Mouse (Mus musculus): ENCODE data around the gene Clec3a. TPM values are rescaled to one million over a fixed set of nuclear protein-coding genes. Genes with fewer than 3 reads are reported as not detected.

The Clec3a gene
- polyA plus RNA-seq (2021), result not detected

DNA sequence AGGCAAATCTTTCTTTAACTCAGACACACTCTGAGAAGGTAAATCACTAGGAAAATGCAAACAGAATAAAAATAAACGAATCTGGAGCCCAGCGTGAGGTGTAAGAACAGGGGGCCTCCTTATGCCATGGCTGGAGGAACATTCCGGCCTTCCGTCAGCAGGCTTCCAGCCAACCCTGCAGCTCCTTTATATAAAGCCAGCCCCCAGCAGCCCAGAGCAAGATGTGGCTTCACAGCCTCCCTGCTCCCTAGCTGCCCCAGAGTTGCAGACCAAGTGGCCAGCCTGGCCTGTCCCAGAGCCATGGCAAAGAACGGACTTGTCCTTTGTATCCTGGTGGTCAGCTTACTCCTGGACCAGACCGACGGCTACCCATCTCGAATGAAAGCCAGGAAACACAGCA is at the start of gene Clec3a:
Gene Clec3a, plus strand, starts transcription at position 301 of the 400 bp plus-strand sequence.
- DNase-seq (ENCODE audit: low read depth, low spot score) (no peak), ATAC-seq (no peak)
- ChIA-PET POLR2A (no interaction called here), CTCF (no interaction called here)
- no peak for TF ChIP-seq CTCF (IDR thresholded peaks at IDR 0.05)
- H3K27me3 ChIP-seq, result peaks cover 54% of the 10 kb centered on the region
- in situ Hi-C loops (cut with MboI; ENCODE audit: low pct_unique_long_range_greater_than_20kb), result no loop called here

DNA sequence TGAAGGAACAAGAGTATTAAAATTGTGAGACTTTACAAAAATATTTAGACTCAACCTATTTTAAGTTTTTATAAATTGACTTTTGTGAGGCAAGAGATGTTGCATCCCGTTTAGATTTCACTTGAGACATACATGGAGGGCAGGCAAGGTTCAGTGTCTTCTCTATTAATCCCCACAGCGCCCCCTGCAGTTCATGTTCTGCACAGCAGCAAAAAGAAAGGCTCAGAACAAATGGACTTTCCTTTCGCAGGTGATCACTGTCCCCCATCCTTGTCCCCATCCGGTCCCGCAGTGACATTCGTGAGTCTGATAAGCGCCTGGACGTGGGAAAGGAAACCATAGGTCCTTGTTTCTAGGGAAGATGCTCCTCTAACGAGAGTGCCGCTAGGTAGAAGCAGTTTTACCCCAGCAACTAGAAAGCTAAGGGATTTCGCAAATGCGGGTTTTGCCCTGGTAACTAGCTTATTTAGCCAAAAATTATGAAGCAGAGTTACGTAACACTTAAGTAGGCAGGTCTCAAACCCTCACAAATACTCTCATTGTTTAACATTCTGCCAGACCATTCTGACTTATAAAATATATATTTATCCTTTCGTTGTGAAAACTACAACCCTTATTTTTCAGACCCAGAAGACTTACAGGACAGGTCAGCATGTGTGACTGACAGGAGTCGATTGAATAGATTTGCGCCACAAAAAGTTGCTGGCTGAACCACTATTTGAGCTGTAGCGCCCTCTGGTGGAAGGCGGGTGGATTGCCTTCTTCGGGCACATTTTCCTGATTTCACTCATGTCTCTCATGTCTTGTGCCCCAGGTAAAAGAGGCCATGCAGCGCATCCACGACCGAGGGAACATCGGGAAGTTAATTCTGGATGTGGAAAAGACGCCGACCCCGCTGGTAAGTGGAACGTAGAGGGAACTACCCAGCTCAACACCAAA is 48.6 kb upstream of the Clec3a start:
- no peak for DNase-seq (ENCODE audit: low read depth, low spot score)
- in situ Hi-C loops (cut with MboI; ENCODE audit: low pct_unique_long_range_greater_than_20kb), result loop anchor here (5.0 kb wide), 1 partner anchor 287 kb away; no protein-coding TSS in a partner anchor
- peak; percentile 90 for TF ChIP-seq CTCF (IDR thresholded peaks at IDR 0.05)
- POLR2A ChIA-PET, result no interaction called here
- ATAC-seq, result peak; percentile 52
- peaks cover 43% of the 10 kb centered on the region for H3K27me3 ChIP-seq
- CTCF ChIA-PET, result interaction anchor here (0.7 to 3.1 kb wide), 14 partner anchors 10 to 549 kb away, joined by 3 to 24 read pairs (median 4); no protein-coding TSS in a partner anchor

DNA sequence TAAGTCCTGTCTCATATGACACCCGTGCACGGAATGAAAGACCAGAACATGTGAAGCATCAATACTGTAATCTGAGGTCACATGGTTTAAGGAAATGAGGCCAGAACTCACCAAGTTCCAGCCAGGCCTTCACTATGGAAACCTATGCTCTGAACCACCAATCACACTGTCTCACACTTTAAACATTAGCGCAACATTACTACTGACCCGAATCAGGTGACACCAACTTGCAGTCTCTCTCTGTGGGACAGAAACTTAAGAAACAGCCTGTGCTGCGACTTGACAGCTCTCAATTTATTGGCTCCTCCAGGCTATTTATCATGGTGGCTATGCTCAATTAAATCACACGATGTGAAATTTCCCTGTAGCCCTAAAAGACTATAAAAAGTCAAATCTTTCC is 43.5 kb upstream of the Clec3a start:
- ChIA-PET POLR2A (no interaction called here), CTCF (interaction anchor here (1.1 kb wide), 1 partner anchor 11 kb away, joined by 4 read pairs; no protein-coding TSS in a partner anchor)
- no peak for ATAC-seq
- in situ Hi-C loops (cut with MboI; ENCODE audit: low pct_unique_long_range_greater_than_20kb), result loop anchor here (10.0 kb wide), 1 partner anchor 720 kb away; no protein-coding TSS in a partner anchor
- peaks cover 35% of the 10 kb centered on the region for H3K27me3 ChIP-seq
- no peak for TF ChIP-seq CTCF (IDR thresholded peaks at IDR 0.05)
- no peak for DNase-seq (ENCODE audit: low read depth, low spot score)

DNA sequence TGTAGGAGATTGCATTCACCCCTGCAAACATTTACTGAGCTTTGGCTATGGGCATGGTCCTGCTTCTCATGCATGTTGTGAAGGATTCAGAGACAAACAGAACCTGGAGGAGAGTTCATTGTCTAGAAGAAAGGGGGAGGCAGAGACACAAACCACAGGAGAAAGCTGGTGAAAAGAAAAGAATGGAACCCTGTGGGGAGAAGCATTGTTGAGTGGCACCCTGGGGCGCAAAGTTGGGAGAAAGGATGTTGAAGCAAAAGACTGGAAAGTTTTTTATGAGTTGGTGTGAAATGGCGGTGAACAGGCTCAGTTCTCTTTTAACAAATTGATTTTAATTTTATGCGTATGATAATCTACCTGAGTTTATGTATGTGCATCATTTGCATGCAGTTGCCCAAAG is 33.7 kb upstream of the Clec3a start:
- POLR2A ChIA-PET, result interaction anchor here (0.5 kb wide), 1 partner anchor 283 kb away, joined by 3 read pairs; no protein-coding TSS in a partner anchor
- in situ Hi-C loops (cut with MboI; ENCODE audit: low pct_unique_long_range_greater_than_20kb), result no loop called here
- CTCF ChIA-PET, result interaction anchor here (1.5 kb wide), 1 partner anchor 9 kb away, joined by 4 read pairs; no protein-coding TSS in a partner anchor
- ATAC-seq, result no peak
- H3K27me3 ChIP-seq, result peaks cover 9% of the 10 kb centered on the region
- no peak for DNase-seq (ENCODE audit: low read depth, low spot score)
- TF ChIP-seq CTCF (IDR thresholded peaks at IDR 0.05), result no peak

DNA sequence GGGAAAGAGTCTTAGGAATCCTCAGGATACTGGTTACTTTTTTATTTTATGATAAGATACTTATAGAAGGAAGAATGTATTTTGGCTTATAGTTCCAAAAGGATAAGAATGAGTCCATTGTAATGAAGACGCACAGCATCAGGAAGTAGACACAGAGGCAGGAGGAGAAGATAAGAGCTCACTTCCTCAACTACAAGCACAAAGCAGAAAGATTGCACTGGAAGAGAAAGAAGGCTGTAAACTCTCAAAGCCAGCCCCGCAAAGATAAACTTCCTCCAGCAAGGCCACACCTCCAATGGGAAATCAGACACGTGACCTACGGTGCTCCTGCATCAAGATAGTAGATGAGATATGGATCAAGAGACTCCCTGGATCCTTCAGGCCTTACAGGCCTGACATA is 30.4 kb upstream of the Clec3a start:
- POLR2A ChIA-PET, result no interaction called here
- ATAC-seq (no peak), DNase-seq (ENCODE audit: low read depth, low spot score) (no peak)
- CTCF ChIA-PET, result no interaction called here
- no peak for TF ChIP-seq CTCF (IDR thresholded peaks at IDR 0.05)
- in situ Hi-C loops (cut with MboI; ENCODE audit: low pct_unique_long_range_greater_than_20kb), result no loop called here
- peaks cover 5% of the 10 kb centered on the region for H3K27me3 ChIP-seq

DNA sequence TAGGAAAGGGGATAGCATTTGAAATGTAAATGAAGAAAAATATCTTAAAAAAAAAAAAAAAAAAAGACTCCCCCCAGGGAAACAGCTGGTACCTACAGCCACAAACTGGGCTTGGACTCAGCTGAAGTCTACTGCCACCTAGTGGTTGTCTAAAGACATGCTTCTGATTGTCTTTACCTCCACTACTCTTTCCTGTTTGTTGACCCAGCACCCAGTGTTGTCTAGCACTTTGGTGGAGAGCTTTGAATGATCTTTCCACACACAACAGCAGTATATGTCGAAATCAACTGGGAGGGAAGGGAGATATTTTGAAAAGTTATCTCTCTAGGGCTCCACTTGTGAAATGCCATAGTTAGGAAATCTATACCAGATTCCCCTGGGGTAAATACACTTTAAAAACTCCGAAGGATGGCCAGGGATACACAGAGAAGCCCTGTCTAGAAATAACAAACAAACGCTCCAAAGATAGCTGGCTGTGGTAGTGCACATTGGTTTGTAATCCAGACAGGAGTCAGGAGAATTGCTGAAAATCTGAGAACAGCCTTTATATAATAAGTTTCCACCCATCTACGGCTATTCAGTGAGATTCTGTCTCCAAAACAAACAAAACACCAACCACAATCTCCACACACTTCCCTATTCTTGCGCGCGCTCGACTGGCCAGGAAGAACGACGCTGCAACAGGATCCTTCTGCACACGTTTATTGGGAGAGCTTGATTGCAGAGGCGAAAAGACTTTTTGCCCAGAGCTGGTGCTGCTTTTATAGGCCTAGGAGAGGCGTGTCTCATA is 27.2 kb upstream of the Clec3a start:
- peak; percentile 59 for TF ChIP-seq CTCF (IDR thresholded peaks at IDR 0.05)
- H3K27me3 ChIP-seq, result no peaks in the 10 kb centered on the region
- in situ Hi-C loops (cut with MboI; ENCODE audit: low pct_unique_long_range_greater_than_20kb), result no loop called here
- ATAC-seq, result no peak
- ChIA-PET POLR2A (no interaction called here), CTCF (interaction anchor here (1.0 to 1.3 kb wide), 5 partner anchors 8 to 51 kb away, joined by 3 to 4 read pairs (median 3); no protein-coding TSS in a partner anchor)
- DNase-seq (ENCODE audit: low read depth, low spot score), result no peak

DNA sequence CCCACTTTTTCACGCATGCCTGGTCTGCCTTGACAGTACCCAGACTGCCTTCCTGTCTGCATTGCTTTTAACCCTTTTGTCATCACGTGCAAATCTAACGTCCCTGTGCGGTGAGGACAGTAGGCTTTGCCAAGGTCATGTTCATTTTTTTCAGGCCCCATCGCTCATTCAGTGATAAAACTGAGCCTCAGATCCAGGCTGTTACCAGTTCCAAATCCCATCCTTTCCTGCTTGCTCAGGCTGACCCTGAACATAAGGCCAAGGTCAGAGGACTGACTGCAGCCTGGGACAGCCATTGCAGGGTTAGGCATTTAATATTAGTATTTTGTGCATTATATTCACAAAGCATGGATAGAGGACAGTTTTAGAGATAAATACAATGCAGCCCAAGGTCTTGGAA is 19.6 kb upstream of the Clec3a start:
- no peak for DNase-seq (ENCODE audit: low read depth, low spot score)
- CTCF ChIA-PET, result interaction anchor here (1.1 kb wide), 1 partner anchor 8 kb away, joined by 3 read pairs; no protein-coding TSS in a partner anchor

DNA sequence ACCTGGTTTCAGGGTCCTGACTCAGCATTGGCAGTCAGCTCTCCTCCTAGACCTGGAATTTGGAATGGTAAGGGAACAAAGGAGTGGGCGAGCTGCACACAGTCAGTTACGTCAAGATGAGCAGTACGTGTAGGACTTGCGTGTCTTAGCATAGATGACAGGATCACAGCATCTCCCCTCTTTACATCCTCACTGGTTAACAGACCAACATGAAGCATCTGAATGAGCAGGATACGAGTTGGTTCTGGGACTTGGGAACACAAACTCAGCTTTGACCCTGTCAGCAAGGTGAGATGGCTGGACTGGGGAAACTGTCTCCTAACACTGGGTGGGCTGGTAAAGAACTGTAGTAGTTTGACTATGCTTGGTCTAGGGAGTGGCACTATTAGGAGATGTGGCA is 18.6 kb upstream of the Clec3a start:
- DNase-seq (ENCODE audit: low read depth, low spot score), result no peak
- no peak for TF ChIP-seq CTCF (IDR thresholded peaks at IDR 0.05)
- no peak for ATAC-seq
- in situ Hi-C loops (cut with MboI; ENCODE audit: low pct_unique_long_range_greater_than_20kb), result no loop called here
- H3K27me3 ChIP-seq, result peaks cover 18% of the 10 kb centered on the region
- ChIA-PET CTCF (interaction anchor here (1.1 kb wide), 1 partner anchor 9 kb away, joined by 3 read pairs; no protein-coding TSS in a partner anchor), POLR2A (no interaction called here)

More for the DNA sequence above, 19.6 kb upstream of the Clec3a start:
- in situ Hi-C loops (cut with MboI; ENCODE audit: low pct_unique_long_range_greater_than_20kb), result no loop called here
- peaks cover 13% of the 10 kb centered on the region for H3K27me3 ChIP-seq
- POLR2A ChIA-PET, result no interaction called here
- ATAC-seq, result no peak
- no peak for TF ChIP-seq CTCF (IDR thresholded peaks at IDR 0.05)

DNA sequence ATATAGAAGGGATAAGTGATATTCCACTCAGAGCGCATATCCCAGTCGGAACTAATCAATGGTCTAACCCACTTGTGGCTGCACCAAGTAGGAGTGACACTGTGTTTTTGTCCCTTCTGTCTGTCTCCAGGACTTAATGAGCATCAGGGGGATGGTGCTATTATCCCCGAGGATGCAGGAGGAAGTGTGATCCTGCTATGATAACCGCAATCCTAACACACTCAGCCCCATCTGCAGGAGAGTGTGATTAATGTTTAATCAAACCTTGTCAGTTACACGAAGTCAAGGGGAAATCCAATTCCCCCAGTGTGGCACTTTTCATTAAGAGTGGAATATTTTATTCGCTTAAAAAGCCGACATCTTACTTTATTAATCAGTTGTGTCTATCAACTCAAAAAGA is 16.2 kb upstream of the Clec3a start:
- POLR2A ChIA-PET, result no interaction called here
- ATAC-seq, result no peak
- DNase-seq (ENCODE audit: low read depth, low spot score), result no peak
- peaks cover 25% of the 10 kb centered on the region for H3K27me3 ChIP-seq
- CTCF ChIA-PET, result interaction anchor here (1.5 kb wide), 1 partner anchor 11 kb away, joined by 4 read pairs; no protein-coding TSS in a partner anchor
- in situ Hi-C loops (cut with MboI; ENCODE audit: low pct_unique_long_range_greater_than_20kb), result no loop called here
- no peak for TF ChIP-seq CTCF (IDR thresholded peaks at IDR 0.05)

DNA sequence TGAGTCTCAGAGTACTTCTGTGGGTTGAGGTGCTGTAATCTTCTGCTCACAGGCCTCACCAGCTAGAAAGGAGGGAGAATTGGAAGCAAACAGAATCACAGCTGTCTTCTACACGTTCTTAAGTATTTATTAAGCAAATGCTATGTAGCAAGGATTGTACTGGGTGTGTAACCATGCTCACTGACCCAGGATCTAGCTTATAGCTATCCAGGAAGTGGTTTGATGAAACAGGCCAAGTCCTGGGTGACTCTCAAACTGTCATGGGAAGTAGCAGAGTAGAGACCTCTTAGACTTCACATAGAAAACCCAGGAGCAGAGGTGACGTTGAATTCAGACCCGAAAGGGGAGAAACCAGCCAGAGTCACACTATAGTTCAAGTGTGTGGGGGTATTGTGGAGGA is 6.5 kb upstream of the Clec3a start:
- ChIA-PET CTCF (no interaction called here), POLR2A (no interaction called here)
- no peak for DNase-seq (ENCODE audit: low read depth, low spot score)
- in situ Hi-C loops (cut with MboI; ENCODE audit: low pct_unique_long_range_greater_than_20kb), result no loop called here
- ATAC-seq, result no peak
- H3K27me3 ChIP-seq, result peaks cover 29% of the 10 kb centered on the region
- TF ChIP-seq CTCF (IDR thresholded peaks at IDR 0.05), result no peak

Measured in Patski (cell line).